Mouse (Mus musculus) layer of hippocampus, postnatal 10 days (tissue): ENCODE results near the gene Micu2. TPM values are rescaled to one million over a fixed set of nuclear protein-coding genes. Genes with fewer than 3 reads are reported as not detected.
A peak's percentile ranks its signal among the peaks of the same experiment; 100 is the strongest.
"Not testable (repeated sequence)": the region's sequence is repeated elsewhere in the genome, so short reads cannot be mapped to it uniquely, and the experiment has no call there.

Experiments
- DNase-seq, 2 experiments: peaks; one replicate each; pipeline ENCODE4 v3.0.0; 2021; ENCODE audit warnings: low spot score in 2 of 2
- total RNA-seq, 2 experiments: library from RNA; stranded (reverse); gene quantifications; 2 replicates each; pipeline ENCODE4 v1.2.3; 2021

Gene Micu2
- total RNA-seq, 2 experiments from 2014 or later: 33.5 to 34.4 TPM

GRCm38 (mm10) chr14:57967080-57967797, 31.8 kb downstream of the Micu2 start:
- DNase-seq: no peak

GRCm38 (mm10) chr14:57961861-57962260, 37.2 kb downstream of the Micu2 start:
- DNase-seq: no peak

GRCm38 (mm10) chr14:57951089-57951488, 48.0 kb downstream of the Micu2 start:
- DNase-seq: peak; percentile 8 to 20

GRCm38 (mm10) chr14:57945834-57946233, 53.2 kb downstream of the Micu2 start:
- DNase-seq: no peak

- DNase-seq: no peak
Observed at GRCm38 (mm10) chr14:57937297-57937696, 61.8 kb downstream of the Micu2 start.

- DNase-seq: no peak
Observed at GRCm38 (mm10) chr14:57934666-57935065, 64.4 kb downstream of the Micu2 start.

- DNase-seq: no peak
Observed at GRCm38 (mm10) chr14:57933608-57934007, 65.5 kb downstream of the Micu2 start.

- DNase-seq: no peak
Observed at GRCm38 (mm10) chr14:57932881-57933443, 66.1 kb downstream of the Micu2 start.

GRCm38 (mm10) chr14:57921428-57922131, 77.5 kb downstream of the Micu2 start:
- DNase-seq: no peak

- DNase-seq: peak in 1 of 2 experiments; percentile 18
Observed at GRCm38 (mm10) chr14:57920568-57921310, 78.3 kb downstream of the Micu2 start.

GRCm38 (mm10) chr14:57919148-57919875, 79.8 kb downstream of the Micu2 start:
- no peak for DNase-seq

GRCm38 (mm10) chr14:57915341-57915740, 83.7 kb downstream of the Micu2 start:
- no peak for DNase-seq

- DNase-seq: not testable (repeated sequence)
Observed at GRCm38 (mm10) chr14:57912211-57913007, 86.7 kb downstream of the Micu2 start.

- DNase-seq: not testable (repeated sequence)
Observed at GRCm38 (mm10) chr14:57911787-57912186, 87.3 kb downstream of the Micu2 start.

- no peak for DNase-seq
Observed at GRCm38 (mm10) chr14:57911316-57911715, 87.7 kb downstream of the Micu2 start.

GRCm38 (mm10) chr14:57910501-57911068, 88.5 kb downstream of the Micu2 start:
- DNase-seq: peak; percentile 85 to 87

- no peak for DNase-seq
Observed at GRCm38 (mm10) chr14:57909297-57909696, 89.8 kb downstream of the Micu2 start.

- DNase-seq: no peak
Observed at GRCm38 (mm10) chr14:57908431-57908830, 90.6 kb downstream of the Micu2 start.

- DNase-seq: no peak
Observed at GRCm38 (mm10) chr14:57901998-57902397, 97.1 kb downstream of the Micu2 start.

GRCm38 (mm10) chr14:57896882-57897281, 102.2 kb downstream of the Micu2 start:
- DNase-seq: no peak
